Mouse (Mus musculus) forebrain, postnatal 0 days (tissue): ENCODE data around the gene Caskin1. TPM values are rescaled to one million over a fixed set of nuclear protein-coding genes. Genes with fewer than 3 reads are reported as not detected.
A peak's percentile ranks its signal among the peaks of the same experiment; 100 is the strongest.

ENCODE experiments used
- ATAC-seq: fragments of 200-750 bp; cut with Nextera tagmentation; 2 replicates; pipeline ENCODE4 v1.8.0; 2017; ENCODE audit warnings: mild to moderate bottlenecking, moderate library complexity
- DNase-seq: peaks from one replicate; pipeline ENCODE4 v3.0.0-alpha.2; 2015
- H3K27ac ChIP-seq: fragments of 300-500 bp; sonication (generic); 2 replicates; pipeline ENCODE4 v1.5.1; 2014; ENCODE audit warnings: low read depth, mild to moderate bottlenecking, antibody characterized with exemption, low read length, moderate library complexity, mixed read lengths
- H3K27me3 ChIP-seq: fragments of 300-500 bp; sonication (generic); 2 replicates; pipeline ENCODE4 v1.6.1; 2014; ENCODE audit warnings: mild to moderate bottlenecking, low read length, mixed read lengths; ENCODE audit not compliant: insufficient read depth
- H3K36me3 ChIP-seq: fragments of 300-500 bp; sonication (generic); 2 replicates; pipeline ENCODE4 v1.6.1; 2014; ENCODE audit warnings: mild to moderate bottlenecking, moderate library complexity; ENCODE audit not compliant: insufficient read depth
- H3K4me1 ChIP-seq: fragments of 300-500 bp; sonication (generic); 2 replicates; pipeline ENCODE4 v1.6.1; 2014; ENCODE audit warnings: antibody characterized with exemption; ENCODE audit not compliant: insufficient read depth
- H3K4me2 ChIP-seq: fragments of 300-500 bp; sonication (generic); 2 replicates; pipeline ENCODE4 v1.6.1; 2014; ENCODE audit warnings: low read depth, mild to moderate bottlenecking, moderate library complexity
- H3K4me3 ChIP-seq: fragments of 300-500 bp; sonication (generic); 2 replicates; pipeline ENCODE4 v1.5.1; 2014; ENCODE audit warnings: low read depth, low read length, mixed read lengths
- H3K9ac ChIP-seq: fragments of 300-500 bp; sonication (generic); 2 replicates; pipeline ENCODE4 v1.6.1; 2014; ENCODE audit warnings: mild to moderate bottlenecking
- H3K9me3 ChIP-seq: fragments of 300-500 bp; sonication (generic); 2 replicates; pipeline ENCODE4 v1.6.1; 2016; ENCODE audit warnings: low read length
- CTCF ChIP-seq: sonication (generic); IDR thresholded peaks from 2 replicates; pipeline ENCODE4 v1.5.1; 2016; ENCODE audit warnings: antibody characterized with exemption, control low read depth, low read depth
- WGBS: fragments of 180-500 bp; shearing (Covaris S2); extraction: QIAGEN DNeasy Blood & Tissue Kit; methylation state at CpG from one replicate; pipeline ENCODE4 v1.1.7; 2014; 5-methylcytosine and 5-hydroxymethylcytosine counted together
- polyA plus RNA-seq: library from polyadenylated mRNA; unstranded; fragments of >200 nt; fragmentation: Nextera tagmentation; extraction: Ambion mirVana; gene quantifications from 2 replicates; pipeline ENCODE4 v1.2.1, GENCODE M21; 2015
- total RNA-seq: library from RNA; depleted of rRNA; stranded (reverse); fragments of >200 nt; gene quantifications from 2 replicates; pipeline ENCODE4 v1.2.3, GENCODE M21; 2014

Gene Caskin1
- total and polyA plus RNA-seq, 2 experiments from 2014 or later = 25.3 to 113 TPM

GRCm38 (mm10) chr17:24472512-24472911 lies 15.9 kb upstream of the Caskin1 start:
- TF ChIP-seq CTCF = no peak
- no peak overlapping the region for H3K9ac ChIP-seq
- H3K9me3 ChIP-seq = no peaks in the 10 kb centered on the region
- H3K27me3 ChIP-seq = no peaks in the 10 kb centered on the region
- 76% methylated on average over 4 of the region's 4 CpGs for WGBS
- no peak overlapping the region for H3K4me3 ChIP-seq
- peaks cover 37% of the 10 kb centered on the region for H3K36me3 ChIP-seq
- H3K4me1 ChIP-seq = peaks cover 10% of the 10 kb centered on the region
- no peak for ATAC-seq
- DNase-seq = no peak
- H3K4me2 ChIP-seq = 0 out of 2 replicates have a peak overlapping the region, but pooled peaks have one; percentile 93
- no peak overlapping the region for H3K27ac ChIP-seq

GRCm38 (mm10) chr17:24473612-24474275 lies 14.7 kb upstream of the Caskin1 start, which contains the start of gene Bricd5:
Bricd5 (plus strand) TSS chr17:24473884.
- Histone ChIP-seq H3K9ac (no peak within 1 kb of the TSS), H3K9me3 (no peaks in the 10 kb centered on the region), H3K36me3 (peaks cover 37% of the 10 kb centered on the region), H3K4me3 (no peak within 1 kb of the TSS), H3K4me1 (peaks cover 15% of the 10 kb centered on the region), H3K27ac (peak within 1 kb of the TSS; percentile 45; the same call in 1 of the 2 replicates), H3K27me3 (no peaks in the 10 kb centered on the region), H3K4me2 (no peak within 1 kb of the TSS)
- ATAC-seq (no peak), DNase-seq (no peak)
- 71% methylated on average over 6 of the region's 6 CpGs for WGBS
- TF ChIP-seq CTCF = no peak

GRCm38 (mm10) chr17:24474557-24474956 lies 13.8 kb upstream of the Caskin1 start:
- H3K9me3 ChIP-seq = no peaks in the 10 kb centered on the region
- TF ChIP-seq CTCF = no peak
- peak overlapping the region; percentile 45; the same call in 1 of the 2 replicates for H3K27ac ChIP-seq
- H3K4me2 ChIP-seq = no peak overlapping the region
- 76% methylated on average over 5 of the region's 5 CpGs for WGBS
- peaks cover 15% of the 10 kb centered on the region for H3K4me1 ChIP-seq
- no peak for ATAC-seq
- peaks cover 37% of the 10 kb centered on the region for H3K36me3 ChIP-seq
- no peak overlapping the region for H3K9ac ChIP-seq
- no peaks in the 10 kb centered on the region for H3K27me3 ChIP-seq
- no peak overlapping the region for H3K4me3 ChIP-seq
- DNase-seq = no peak

- Histone ChIP-seq H3K9ac (no peak overlapping the region), H3K36me3 (peaks cover 37% of the 10 kb centered on the region), H3K9me3 (no peaks in the 10 kb centered on the region), H3K27ac (no peak overlapping the region), H3K27me3 (no peaks in the 10 kb centered on the region), H3K4me3 (no peak overlapping the region), H3K4me1 (peaks cover 18% of the 10 kb centered on the region), H3K4me2 (no peak overlapping the region)
- DNase-seq (no peak), ATAC-seq (no peak)
- no peak for TF ChIP-seq CTCF
- 92% methylated on average over 6 of the region's 6 CpGs for WGBS
Measured at GRCm38 (mm10) chr17:24475586-24475985, 12.8 kb upstream of the Caskin1 start.

- TF ChIP-seq CTCF = no peak
- DNase-seq (no peak), ATAC-seq (no peak)
- Histone ChIP-seq H3K27me3 (no peaks in the 10 kb centered on the region), H3K4me1 (peaks cover 18% of the 10 kb centered on the region), H3K27ac (no peak overlapping the region), H3K4me3 (no peak overlapping the region), H3K4me2 (no peak overlapping the region), H3K9me3 (no peaks in the 10 kb centered on the region), H3K9ac (no peak overlapping the region), H3K36me3 (peaks cover 37% of the 10 kb centered on the region)
- 94% methylated on average over 10 of the region's 10 CpGs for WGBS
Measured at GRCm38 (mm10) chr17:24476022-24476776, 12.2 kb upstream of the Caskin1 start.

GRCm38 (mm10) chr17:24477053-24477984 lies 11.1 kb upstream of the Caskin1 start:
- H3K27ac ChIP-seq = no peak overlapping the region
- no peaks in the 10 kb centered on the region for H3K27me3 ChIP-seq
- H3K9ac ChIP-seq = no peak overlapping the region
- no peak overlapping the region for H3K4me3 ChIP-seq
- ATAC-seq = no peak
- H3K4me1 ChIP-seq = peaks cover 9% of the 10 kb centered on the region
- WGBS = 91% methylated on average over 20 of the region's 20 CpGs
- no peak for TF ChIP-seq CTCF
- no peak for DNase-seq
- H3K36me3 ChIP-seq = peaks cover 37% of the 10 kb centered on the region
- H3K4me2 ChIP-seq = no peak overlapping the region
- H3K9me3 ChIP-seq = no peaks in the 10 kb centered on the region
